Mouse (Mus musculus): ENCODE results near the gene Cabp4.

DNA sequence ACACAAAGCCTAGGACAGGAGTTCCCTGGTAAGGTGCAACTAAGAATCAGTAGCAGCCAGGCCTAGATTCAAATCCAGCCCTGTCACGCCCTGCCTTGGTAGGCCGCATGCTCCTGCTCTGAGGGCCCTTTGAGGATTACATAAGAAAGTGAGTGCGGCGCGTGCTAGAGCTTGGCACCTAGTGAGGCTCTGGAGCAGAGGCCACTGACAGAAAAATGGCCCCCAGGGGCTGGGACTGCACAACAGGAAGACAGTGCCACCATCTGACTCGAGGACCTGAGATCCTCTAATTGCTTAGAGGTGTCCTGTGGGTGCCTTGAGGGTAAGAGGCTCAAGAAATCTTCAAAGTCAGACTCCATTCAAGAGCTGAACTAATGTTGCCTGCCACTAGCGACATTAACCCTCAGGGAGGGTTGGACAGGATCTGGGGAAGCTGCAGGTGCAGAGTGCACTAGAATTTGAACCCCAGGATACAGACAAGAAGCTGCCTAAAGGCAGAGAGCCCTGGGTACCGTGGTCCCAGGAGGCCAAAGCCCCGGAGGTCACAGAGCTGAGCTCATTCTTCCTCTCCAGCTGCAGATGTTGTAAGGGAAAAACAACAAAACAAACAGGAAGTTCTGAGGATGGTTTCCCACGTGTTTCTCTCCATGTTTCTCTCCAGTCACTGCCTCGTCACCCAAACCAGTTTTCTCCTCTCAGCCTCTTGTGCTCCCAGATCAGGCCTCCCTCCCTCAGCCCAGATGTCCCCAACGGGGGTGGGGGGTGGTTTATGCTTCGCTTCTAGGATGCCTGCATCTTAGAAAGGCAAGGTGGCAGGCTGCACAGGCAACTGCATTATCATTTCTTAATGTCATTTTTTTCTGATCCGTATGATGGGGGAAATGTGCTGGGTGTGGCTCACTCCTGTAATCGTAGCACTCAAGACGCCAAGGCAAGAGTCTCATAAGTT lies 991 bp upstream of the Cabp4 start:
- TF ChIP-seq POLR2A (IDR thresholded peaks at IDR 0.05; ENCODE audit: low read depth, low read length) (no peak), CTCF (IDR thresholded peaks at IDR 0.05; ENCODE audit: extremely low read depth, insufficient read depth, insufficient read length, insufficient replicate concordance) (no peak)
